Mouse (Mus musculus) right cerebral cortex, adult 2 months (tissue): ENCODE measurements at regions not wholly inside any gene's neighbourhood (a gene's known extent, or its start where the extent isn't known, plus 50 kb on each side); places are given as distances from the start of the nearest gene placed in this dataset.

ENCODE experiments used
- DNase-seq, 2 experiments: peaks; one replicate each; pipeline ENCODE4 v3.0.0; 2021 to 2022; ENCODE audit warnings: low spot score in 2 of 2

DNA sequence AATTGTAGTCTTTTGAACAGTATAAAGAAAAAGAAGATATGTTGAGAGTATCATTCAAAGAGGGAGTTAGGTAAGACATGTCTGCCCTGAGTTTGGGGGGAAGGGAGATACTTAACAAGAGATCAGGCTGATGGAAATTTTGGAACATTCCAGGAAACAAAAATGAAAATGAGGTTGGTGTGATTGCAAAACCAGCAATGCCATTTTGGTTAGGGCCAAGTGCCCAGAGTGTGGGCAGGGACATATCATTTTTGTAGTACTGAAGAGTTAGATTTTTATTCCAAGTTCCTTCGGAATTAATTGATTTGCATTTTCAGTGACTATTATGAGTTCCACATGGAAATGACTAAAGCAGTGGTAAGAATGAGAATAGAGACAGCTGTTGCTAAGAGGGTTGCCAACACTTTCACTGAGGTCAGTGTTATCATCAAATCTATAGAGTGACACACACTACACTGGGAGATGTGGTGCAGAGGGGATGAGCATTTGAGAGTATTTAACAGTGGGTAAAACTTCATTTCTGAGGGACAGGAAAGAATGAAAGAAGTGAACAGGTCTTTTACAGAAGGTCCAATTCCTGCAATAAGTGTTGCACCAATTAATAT, 105.1 kb upstream of the Erbb4 start:
- DNase-seq, result no peak

DNA sequence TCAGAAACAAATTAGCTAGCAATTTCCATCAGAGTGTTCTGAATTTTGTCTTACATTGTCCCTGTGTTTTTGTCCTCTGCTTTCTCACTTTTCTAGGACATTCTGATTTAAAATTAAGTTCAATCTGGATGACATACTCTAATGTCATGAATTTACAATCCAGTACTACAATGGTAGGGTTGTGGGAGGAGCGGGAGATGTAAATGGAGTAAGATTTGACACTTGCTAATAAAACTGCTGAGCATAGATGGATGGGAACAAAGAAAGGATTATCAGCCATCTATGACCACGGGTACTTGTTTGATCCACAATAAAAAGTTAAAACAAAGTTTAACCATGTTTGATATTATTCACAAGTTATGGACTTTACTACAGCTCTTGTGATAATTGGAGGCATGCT, 94.9 kb upstream of the Erbb4 start:
- no peak for DNase-seq

DNA sequence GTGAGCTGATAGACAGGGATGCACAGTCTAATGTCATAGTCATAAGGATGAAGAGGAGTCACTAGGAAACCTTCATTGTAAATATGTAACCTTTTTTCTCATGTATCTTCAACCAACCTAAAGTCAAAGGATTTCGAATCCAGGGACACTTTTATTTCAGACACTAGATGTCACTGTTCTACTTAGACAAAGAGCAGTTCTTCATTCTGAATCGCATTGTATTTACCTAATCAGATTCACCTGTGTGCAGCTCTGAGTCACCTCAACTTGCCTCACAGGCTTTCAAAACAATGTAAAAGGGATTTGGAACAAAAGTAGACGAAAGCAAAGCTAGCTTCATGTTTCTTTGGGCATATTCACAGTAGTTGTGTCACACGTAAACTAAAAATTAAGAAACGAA, 57.3 kb upstream of the Erbb4 start:
- no peak for DNase-seq
